Mouse (Mus musculus): ENCODE data around the gene Gm9999. TPM values are rescaled to one million over a fixed set of nuclear protein-coding genes. Genes with fewer than 3 reads are reported as not detected.

Gene Gm9999
- polyA plus RNA-seq, 1 experiment from 2014 or later: not detected

Other genes with a start within 250 kb of the Gm9999 start
- gene Saa1, start 240.6 kb upstream of the Gm9999 start, polyA plus RNA-seq (2015; fragmentation: Nextera tagmentation; extraction: Ambion mirVana): 2.3 and 2.5 TPM in 2 replicates
- gene Saa2, start 231.8 kb upstream of the Gm9999 start, polyA plus RNA-seq (2015; fragmentation: Nextera tagmentation; extraction: Ambion mirVana): 0.63 TPM in 1 of 2 replicates, not detected in the other
- gene Hps5, start 187.5 kb upstream of the Gm9999 start, polyA plus RNA-seq (2015; fragmentation: Nextera tagmentation; extraction: Ambion mirVana): 30.9 and 34.4 TPM in 2 replicates
- 45.7 and 50.5 TPM in 2 replicates for gene Gtf2h1, start 187.5 kb upstream of the Gm9999 start, polyA plus RNA-seq (2015; fragmentation: Nextera tagmentation; extraction: Ambion mirVana)
- 1,802 and 1,946 TPM in 2 replicates for gene Ldha, start 142.1 kb upstream of the Gm9999 start, polyA plus RNA-seq (2015; fragmentation: Nextera tagmentation; extraction: Ambion mirVana)
- gene Ldhc, start 122.4 kb upstream of the Gm9999 start, polyA plus RNA-seq (2015; fragmentation: Nextera tagmentation; extraction: Ambion mirVana): 0.17 TPM in 1 of 2 replicates, not detected in the other
- gene Tsg101, start 63.6 kb upstream of the Gm9999 start, polyA plus RNA-seq (2015; fragmentation: Nextera tagmentation; extraction: Ambion mirVana): 163 and 179 TPM in 2 replicates
- 11.0 and 12.8 TPM in 2 replicates for gene Uevld, start 25.1 kb upstream of the Gm9999 start, polyA plus RNA-seq (2015; fragmentation: Nextera tagmentation; extraction: Ambion mirVana)
- 20.9 and 21.1 TPM in 2 replicates for gene Spty2d1, start 24.8 kb downstream of the Gm9999 start, polyA plus RNA-seq (2015; fragmentation: Nextera tagmentation; extraction: Ambion mirVana)
- 34.8 and 35.8 TPM in 2 replicates for gene Tmem86a, start 67.0 kb downstream of the Gm9999 start, polyA plus RNA-seq (2015; fragmentation: Nextera tagmentation; extraction: Ambion mirVana)
- gene Ptpn5, start 150.1 kb downstream of the Gm9999 start, polyA plus RNA-seq (2015; fragmentation: Nextera tagmentation; extraction: Ambion mirVana): 0.89 and 0.90 TPM in 2 replicates
- gene Mrgpra6, start 221.3 kb downstream of the Gm9999 start, polyA plus RNA-seq (2015; fragmentation: Nextera tagmentation; extraction: Ambion mirVana): not detected in 2 replicates